Mouse (Mus musculus) retina, adult 2 months (tissue): ENCODE measurements around the gene Olfr1233.

Experiments
- DNase-seq: peaks from one replicate; pipeline ENCODE4 v3.0.0-alpha.2; 2012; ENCODE audit warnings: low read depth, low spot score

Gene Olfr1233

GRCm38 (mm10) chr2:89342298-89342697, at the start of gene Olfr1233:
TSS of gene Olfr1233 (minus strand) at chr2:89342398.
- no peak for DNase-seq

GRCm38 (mm10) chr2:89364765-89365164, 22.6 kb upstream of the Olfr1233 start, which contains the start of gene Olfr1234:
TSS of gene Olfr1234 (minus strand) at chr2:89364865.
- no peak for DNase-seq

- no peak for DNase-seq
Observed at GRCm38 (mm10) chr2:89329575-89329974, 12.6 kb downstream of the Olfr1233 start, which contains the start of gene Olfr1232. TSS of gene Olfr1232 (minus strand) at chr2:89329675.

- no peak for DNase-seq
Observed at GRCm38 (mm10) chr2:89306974-89307373, 35.2 kb downstream of the Olfr1233 start, which contains the start of gene Olfr1231. TSS of gene Olfr1231 (minus strand) at chr2:89307074.

- no peak for DNase-seq
Observed at GRCm38 (mm10) chr2:89297168-89297567, 45.0 kb downstream of the Olfr1233 start, which contains the start of gene Olfr1230. TSS of gene Olfr1230 (minus strand) at chr2:89297268.

- no peak for DNase-seq
Observed at GRCm38 (mm10) chr2:89287914-89288313, 54.3 kb downstream of the Olfr1233 start, which contains the start of gene Olfr1229. TSS of gene Olfr1229 (minus strand) at chr2:89288014.
